Mouse (Mus musculus) heart, adult 2 months (tissue): ENCODE data around the gene Asic1.

Experiments used
- CTCF ChIP-seq: fragments of 200-600 bp; IDR thresholded peaks from 2 replicates; pipeline ENCODE4 v1.8.1; 2022; ENCODE audit warnings: antibody characterized with exemption, mild to moderate bottlenecking, moderate library complexity
- POLR2A ChIP-seq: fragments of 200-500 bp; IDR thresholded peaks from 2 replicates; pipeline ENCODE4 v1.6.1; 2011; ENCODE audit warnings: mild to moderate bottlenecking, low read depth, low read length, control low read depth; ENCODE audit not compliant: insufficient read depth

- TF ChIP-seq CTCF = peak; percentile 94
- TF ChIP-seq POLR2A = no peak
These were observed 35.4 kb downstream of the Asic1 start, which contains the start of gene Gm17349 for GRCm38 (mm10) chr15:99705440-99706048.
